ENCODE assay signal across 40 mouse cellular contexts in the genomic region with DNA sequence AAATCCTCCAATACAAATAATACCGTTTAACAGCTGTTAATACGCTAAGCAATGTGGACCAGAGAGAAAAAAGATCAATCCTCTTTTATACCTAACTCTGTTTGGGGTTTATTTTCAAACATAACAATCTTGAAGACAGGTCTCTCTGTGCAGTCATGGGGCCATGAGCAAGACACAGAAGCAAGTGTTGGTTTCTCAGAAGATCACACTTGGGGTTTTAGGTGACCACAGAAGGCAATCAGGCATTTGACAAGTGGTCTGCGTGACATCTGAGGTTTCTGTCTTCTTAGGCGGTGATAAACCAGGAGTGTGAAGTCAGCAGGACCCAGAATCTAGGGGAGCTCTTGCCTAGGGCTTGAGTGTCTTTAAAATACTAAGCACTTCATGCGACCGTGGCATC. TPM values are rescaled to one million over a fixed set of nuclear protein-coding genes. Genes with fewer than 3 reads are reported as not detected.
"Had no signal": no experiment of that assay in that cellular context is flagged by ENCODE, and none has a peak within 500 bp of the region (broad histone marks: within the 10 kb centered on the region; RNA-seq: fewer than 3 reads in every experiment).

No protein-coding gene starts in this region.

- H3K36me3 ChIP-seq: heart, embryonic 10.5 days; heart, embryonic 12.5 days; hindbrain, embryonic 10.5 days; hindbrain, embryonic 12.5 days; intestine, embryonic 15.5 days; limb, embryonic 13.5 days; limb, embryonic 15.5 days; liver, embryonic 12.5 days had no signal

- H3K9me3 ChIP-seq: heart, embryonic 10.5 days; heart, embryonic 12.5 days; hindbrain, embryonic 10.5 days; hindbrain, embryonic 12.5 days; intestine, embryonic 15.5 days; limb, embryonic 13.5 days; limb, embryonic 15.5 days; liver, embryonic 12.5 days had no signal

- DNase-seq: gastrocnemius, adult 2 months; gastrocnemius, postnatal 10 days; gastrocnemius, postnatal 25 days; heart, adult 18-20 months; heart, postnatal 10 days; heart, postnatal 4 days; kidney, adult 2 months; kidney, postnatal 25 days; kidney, postnatal 4 days; left cerebral cortex, postnatal 4 days had no signal

- ATAC-seq: hindbrain, embryonic 16.5 days; inflammation-experienced regulatory T-cells, adult 6 months; intestine, embryonic 15.5 days; intestine, postnatal 0 days; liver, embryonic 12.5 days had no signal

- H3K4me1 ChIP-seq: heart, embryonic 10.5 days; heart, embryonic 12.5 days; hindbrain, embryonic 12.5 days; intestine, embryonic 15.5 days; limb, embryonic 13.5 days; limb, embryonic 15.5 days; liver, embryonic 12.5 days had no signal

- H3K4me3 ChIP-seq: gastrocnemius, adult 2 months; heart, embryonic 10.5 days; heart, embryonic 12.5 days; hindbrain, embryonic 10.5 days; hindbrain, embryonic 12.5 days; intestine, embryonic 15.5 days; layer of hippocampus, adult 2 months; limb, embryonic 13.5 days; limb, embryonic 15.5 days; liver, embryonic 12.5 days had no signal

- H3K9ac ChIP-seq: heart, embryonic 12.5 days; hindbrain, embryonic 12.5 days; hindbrain, embryonic 14.5 days; intestine, embryonic 15.5 days; limb, embryonic 13.5 days; limb, embryonic 15.5 days; liver, embryonic 12.5 days; liver, embryonic 14.5 days had no signal

- H3K27me3 ChIP-seq: heart, embryonic 12.5 days; hindbrain, embryonic 12.5 days; intestine, embryonic 15.5 days; limb, embryonic 13.5 days; limb, embryonic 15.5 days; liver, embryonic 12.5 days had no signal

- H3K27ac ChIP-seq: gastrocnemius, adult 2 months; heart, embryonic 10.5 days; hindbrain, embryonic 10.5 days; hindbrain, embryonic 12.5 days; hindbrain, embryonic 14.5 days; intestine, embryonic 15.5 days; layer of hippocampus, adult 2 months; limb, embryonic 13.5 days; limb, embryonic 15.5 days; liver, embryonic 12.5 days; liver, embryonic 14.5 days had no signal

- H3K4me2 ChIP-seq: heart, embryonic 12.5 days; hindbrain, embryonic 12.5 days; hindbrain, embryonic 14.5 days; intestine, embryonic 15.5 days; limb, embryonic 13.5 days; limb, embryonic 15.5 days; liver, embryonic 12.5 days had no signal

RNA-seq across cellular contexts. Expression of gene Il17f, which starts 23.9 kb away (rescaled TPM):
- total RNA-seq: gastrocnemius, adult 2 months; gastrocnemius, postnatal 25 days; gastrocnemius, postnatal 4 days; granulocyte monocyte progenitor cell, adult 5-6 weeks; heart, adult 18-20 months; heart, adult 8-10 months; heart, postnatal 10 days; heart, postnatal 25 days; layer of hippocampus, postnatal 25 days; left cerebral cortex, adult 18-20 months; left cerebral cortex, postnatal 10 days; left cerebral cortex, postnatal 25 days; left cerebral cortex, postnatal 4 days; liver, adult 2 months had no signal
- polyA plus RNA-seq: frontal cortex, adult 2 months; heart, embryonic 10.5 days; heart, embryonic 12.5 days; hindbrain, embryonic 10.5 days; hindbrain, embryonic 14.5 days; hindbrain, embryonic 16.5 days; intestine, embryonic 15.5 days; intestine, postnatal 0 days; limb, embryonic 11.5 days; liver, adult 2 months; liver, embryonic 16.5 days had no signal

RNA-seq across cellular contexts. Expression of gene Il17a, which starts 35.8 kb away (rescaled TPM):
- total RNA-seq: gastrocnemius, adult 2 months; gastrocnemius, postnatal 10 days; gastrocnemius, postnatal 25 days; gastrocnemius, postnatal 4 days; granulocyte monocyte progenitor cell, adult 5-6 weeks; heart, adult 18-20 months; heart, adult 8-10 months; heart, postnatal 10 days; heart, postnatal 25 days; heart, postnatal 4 days; layer of hippocampus, adult 2 months; layer of hippocampus, postnatal 10 days; layer of hippocampus, postnatal 25 days; left cerebral cortex, adult 18-20 months; left cerebral cortex, adult 8-10 months; left cerebral cortex, postnatal 10 days; left cerebral cortex, postnatal 25 days; left cerebral cortex, postnatal 4 days; liver, adult 2 months had no signal
- polyA plus RNA-seq: frontal cortex, adult 2 months; heart, embryonic 10.5 days; heart, embryonic 12.5 days; heart, embryonic 14.5 days; heart, embryonic 16.5 days; hindbrain, embryonic 10.5 days; hindbrain, embryonic 12.5 days; hindbrain, embryonic 14.5 days; hindbrain, embryonic 16.5 days; intestine, embryonic 15.5 days; intestine, postnatal 0 days; kidney, adult 2 months; limb, embryonic 11.5 days; limb, embryonic 13.5 days; limb, embryonic 15.5 days; liver, adult 2 months; liver, embryonic 12.5 days; liver, embryonic 14.5 days; liver, embryonic 16.5 days had no signal
